Mouse (Mus musculus) kidney, postnatal 10 days (tissue): ENCODE measurements at regions not wholly inside any gene's neighbourhood (a gene's known extent, or its start where the extent isn't known, plus 50 kb on each side); places are given as distances from the start of the nearest gene placed in this dataset.
"Not testable (repeated sequence)": the region's sequence is repeated elsewhere in the genome, so short reads cannot be mapped to it uniquely, and the experiment has no call there.

Experiments used
- DNase-seq: peaks from one replicate; pipeline ENCODE4 v3.0.0; 2021; ENCODE audit warnings: mixed read lengths

- DNase-seq: no peak
Observed at GRCm38 (mm10) chr4:22699561-22699960, 211.4 kb upstream of the Pou3f2 start.

GRCm38 (mm10) chr4:22667733-22668381 is 179.7 kb upstream of the Pou3f2 start:
- no peak for DNase-seq

- peak; percentile 16 for DNase-seq
Observed at GRCm38 (mm10) chr4:22645616-22646015, 157.4 kb upstream of the Pou3f2 start.

GRCm38 (mm10) chr4:22608922-22609321 is 120.8 kb upstream of the Pou3f2 start:
- DNase-seq: no peak

GRCm38 (mm10) chr4:22602164-22602563 is 114.0 kb upstream of the Pou3f2 start:
- DNase-seq: not testable (repeated sequence)

GRCm38 (mm10) chr4:22587162-22587561 is 99.0 kb upstream of the Pou3f2 start:
- DNase-seq: no peak

- no peak for DNase-seq
Observed at GRCm38 (mm10) chr4:22565959-22566358, 77.8 kb upstream of the Pou3f2 start.

- no peak for DNase-seq
Observed at GRCm38 (mm10) chr4:22564532-22564931, 76.4 kb upstream of the Pou3f2 start.
